Mouse (Mus musculus): ENCODE measurements around the gene Ehd1. TPM values are rescaled to one million over a fixed set of nuclear protein-coding genes. Genes with fewer than 3 reads are reported as not detected.

Ehd1 gene
- polyA plus RNA-seq, 1 experiment from 2014 or later = 72.6 TPM

GRCm38 (mm10) chr19:6294301-6294700 is 17.8 kb downstream of the Ehd1 start:
- 96% methylated on average over 17 of the region's 17 CpGs for WGBS
- H3K9ac ChIP-seq (ENCODE audit: low read length) = no peak overlapping the region
- no peak overlapping the region for H3K4me3 ChIP-seq (ENCODE audit: low read depth, low read length)
- H3K36me3 ChIP-seq (ENCODE audit: control insufficient read depth, insufficient read depth, low read length) = peaks cover 10% of the 10 kb centered on the region
- no peaks in the 10 kb centered on the region for H3K27me3 ChIP-seq (ENCODE audit: control insufficient read depth, insufficient read depth, low read length)
- no peak overlapping the region for H3K4me2 ChIP-seq (ENCODE audit: low read depth, low read length, severe bottlenecking)
- no peaks in the 10 kb centered on the region for H3K9me3 ChIP-seq (ENCODE audit: control insufficient read depth, low read length)
- H3K27ac ChIP-seq (ENCODE audit: low read depth, low read length) = no peak overlapping the region
- no peak for ATAC-seq (replicated peaks; ENCODE audit: low FRiP score)
- H3K4me1 ChIP-seq (replicated peaks; ENCODE audit: control insufficient read depth, insufficient read depth, low read length) = no peaks in the 10 kb centered on the region
- DNase-seq (ENCODE audit: low spot score) = no peak

GRCm38 (mm10) chr19:6296551-6297210 is 20.2 kb downstream of the Ehd1 start:
- WGBS = 92% methylated on average over 5 of the region's 5 CpGs
- Histone ChIP-seq H3K9ac (ENCODE audit: low read length) (no peak overlapping the region), H3K4me3 (ENCODE audit: low read depth, low read length) (no peak overlapping the region), H3K4me2 (ENCODE audit: low read depth, low read length, severe bottlenecking) (no peak overlapping the region), H3K27ac (ENCODE audit: low read depth, low read length) (no peak overlapping the region), H3K9me3 (ENCODE audit: control insufficient read depth, low read length) (no peaks in the 10 kb centered on the region), H3K36me3 (ENCODE audit: control insufficient read depth, insufficient read depth, low read length) (peaks cover 10% of the 10 kb centered on the region), H3K27me3 (ENCODE audit: control insufficient read depth, insufficient read depth, low read length) (no peaks in the 10 kb centered on the region), H3K4me1 (replicated peaks; ENCODE audit: control insufficient read depth, insufficient read depth, low read length) (no peaks in the 10 kb centered on the region)
- ATAC-seq (replicated peaks; ENCODE audit: low FRiP score) (no peak), DNase-seq (ENCODE audit: low spot score) (no peak)

- no peak for ATAC-seq (replicated peaks; ENCODE audit: low FRiP score)
- WGBS = 93% methylated on average over 9 of the region's 9 CpGs
- Histone ChIP-seq H3K36me3 (ENCODE audit: control insufficient read depth, insufficient read depth, low read length) (peaks cover 10% of the 10 kb centered on the region), H3K4me2 (ENCODE audit: low read depth, low read length, severe bottlenecking) (no peak overlapping the region), H3K4me1 (replicated peaks; ENCODE audit: control insufficient read depth, insufficient read depth, low read length) (no peaks in the 10 kb centered on the region), H3K9me3 (ENCODE audit: control insufficient read depth, low read length) (no peaks in the 10 kb centered on the region), H3K4me3 (ENCODE audit: low read depth, low read length) (no peak overlapping the region), H3K9ac (ENCODE audit: low read length) (no peak overlapping the region), H3K27me3 (ENCODE audit: control insufficient read depth, insufficient read depth, low read length) (no peaks in the 10 kb centered on the region), H3K27ac (ENCODE audit: low read depth, low read length) (no peak overlapping the region)
- DNase-seq (ENCODE audit: low spot score) = no peak
Measured at GRCm38 (mm10) chr19:6297641-6298040, 21.1 kb downstream of the Ehd1 start.

GRCm38 (mm10) chr19:6299003-6299402 is 22.5 kb downstream of the Ehd1 start:
- Histone ChIP-seq H3K4me2 (ENCODE audit: low read depth, low read length, severe bottlenecking) (no peak overlapping the region), H3K4me1 (replicated peaks; ENCODE audit: control insufficient read depth, insufficient read depth, low read length) (no peaks in the 10 kb centered on the region), H3K27ac (ENCODE audit: low read depth, low read length) (no peak overlapping the region), H3K9ac (ENCODE audit: low read length) (no peak overlapping the region), H3K9me3 (ENCODE audit: control insufficient read depth, low read length) (no peaks in the 10 kb centered on the region), H3K27me3 (ENCODE audit: control insufficient read depth, insufficient read depth, low read length) (no peaks in the 10 kb centered on the region), H3K36me3 (ENCODE audit: control insufficient read depth, insufficient read depth, low read length) (peaks cover 10% of the 10 kb centered on the region), H3K4me3 (ENCODE audit: low read depth, low read length) (no peak overlapping the region)
- WGBS = 78% methylated on average over 4 of the region's 4 CpGs
- DNase-seq (ENCODE audit: low spot score) = no peak
- ATAC-seq (replicated peaks; ENCODE audit: low FRiP score) = no peak

GRCm38 (mm10) chr19:6299450-6300267 is 23.1 kb downstream of the Ehd1 start:
- Histone ChIP-seq H3K9ac (ENCODE audit: low read length) (no peak overlapping the region), H3K4me2 (ENCODE audit: low read depth, low read length, severe bottlenecking) (no peak overlapping the region), H3K4me3 (ENCODE audit: low read depth, low read length) (no peak overlapping the region), H3K9me3 (ENCODE audit: control insufficient read depth, low read length) (no peaks in the 10 kb centered on the region), H3K36me3 (ENCODE audit: control insufficient read depth, insufficient read depth, low read length) (peaks cover 10% of the 10 kb centered on the region), H3K27me3 (ENCODE audit: control insufficient read depth, insufficient read depth, low read length) (no peaks in the 10 kb centered on the region), H3K4me1 (replicated peaks; ENCODE audit: control insufficient read depth, insufficient read depth, low read length) (no peaks in the 10 kb centered on the region), H3K27ac (ENCODE audit: low read depth, low read length) (no peak overlapping the region)
- ATAC-seq (replicated peaks; ENCODE audit: low FRiP score) (no peak), DNase-seq (ENCODE audit: low spot score) (no peak)
- 90% methylated on average over 7 of the region's 7 CpGs for WGBS

- Histone ChIP-seq H3K9ac (ENCODE audit: low read length) (no peak overlapping the region), H3K27ac (ENCODE audit: low read depth, low read length) (no peak overlapping the region), H3K4me3 (ENCODE audit: low read depth, low read length) (no peak overlapping the region), H3K36me3 (ENCODE audit: control insufficient read depth, insufficient read depth, low read length) (peaks cover 8% of the 10 kb centered on the region), H3K9me3 (ENCODE audit: control insufficient read depth, low read length) (no peaks in the 10 kb centered on the region), H3K4me2 (ENCODE audit: low read depth, low read length, severe bottlenecking) (no peak overlapping the region), H3K27me3 (ENCODE audit: control insufficient read depth, insufficient read depth, low read length) (no peaks in the 10 kb centered on the region), H3K4me1 (replicated peaks; ENCODE audit: control insufficient read depth, insufficient read depth, low read length) (no peaks in the 10 kb centered on the region)
- ATAC-seq (replicated peaks; ENCODE audit: low FRiP score) = no peak
- DNase-seq (ENCODE audit: low spot score) = no peak
- 85% methylated on average over 7 of the region's 7 CpGs for WGBS
Measured at GRCm38 (mm10) chr19:6300402-6300841, 23.9 kb downstream of the Ehd1 start.

- Histone ChIP-seq H3K9me3 (ENCODE audit: control insufficient read depth, low read length) (no peaks in the 10 kb centered on the region), H3K27ac (ENCODE audit: low read depth, low read length) (no peak overlapping the region), H3K9ac (ENCODE audit: low read length) (no peak overlapping the region), H3K27me3 (ENCODE audit: control insufficient read depth, insufficient read depth, low read length) (no peaks in the 10 kb centered on the region), H3K4me3 (ENCODE audit: low read depth, low read length) (no peak overlapping the region), H3K4me2 (ENCODE audit: low read depth, low read length, severe bottlenecking) (no peak overlapping the region), H3K4me1 (replicated peaks; ENCODE audit: control insufficient read depth, insufficient read depth, low read length) (peaks cover 3% of the 10 kb centered on the region; the same call in 1 of the 2 replicates), H3K36me3 (ENCODE audit: control insufficient read depth, insufficient read depth, low read length) (peaks cover 7% of the 10 kb centered on the region)
- WGBS = 94% methylated on average over 5 of the region's 5 CpGs
- ATAC-seq (replicated peaks; ENCODE audit: low FRiP score) (no peak), DNase-seq (ENCODE audit: low spot score) (no peak)
Measured at GRCm38 (mm10) chr19:6302114-6302513, 25.6 kb downstream of the Ehd1 start.

- Histone ChIP-seq H3K36me3 (ENCODE audit: control insufficient read depth, insufficient read depth, low read length) (peaks cover 7% of the 10 kb centered on the region), H3K27me3 (ENCODE audit: control insufficient read depth, insufficient read depth, low read length) (no peaks in the 10 kb centered on the region), H3K9ac (ENCODE audit: low read length) (no peak overlapping the region), H3K27ac (ENCODE audit: low read depth, low read length) (no peak overlapping the region), H3K9me3 (ENCODE audit: control insufficient read depth, low read length) (no peaks in the 10 kb centered on the region), H3K4me1 (replicated peaks; ENCODE audit: control insufficient read depth, insufficient read depth, low read length) (peaks cover 3% of the 10 kb centered on the region; the same call in 1 of the 2 replicates), H3K4me3 (ENCODE audit: low read depth, low read length) (no peak overlapping the region), H3K4me2 (ENCODE audit: low read depth, low read length, severe bottlenecking) (no peak overlapping the region)
- no peak for DNase-seq (ENCODE audit: low spot score)
- no peak for ATAC-seq (replicated peaks; ENCODE audit: low FRiP score)
- WGBS = 41% methylated on average over 4 of the region's 4 CpGs
Measured at GRCm38 (mm10) chr19:6302522-6302921, 26.0 kb downstream of the Ehd1 start.

Measured in forebrain, embryonic 11.5 days (tissue).